Mouse (Mus musculus) lung, adult 2 months (tissue): ENCODE results near the gene Olfr1512.

Experiments used
- CTCF ChIP-seq: fragments of 200-500 bp; IDR thresholded peaks from 2 replicates; pipeline ENCODE4 v1.5.1; 2011; ENCODE audit warnings: mild to moderate bottlenecking, low read length, control low read depth; ENCODE audit not compliant: insufficient read depth
- POLR2A ChIP-seq: fragments of 200-500 bp; IDR thresholded peaks from 2 replicates; pipeline ENCODE4 v1.6.1; 2011; ENCODE audit warnings: low read depth, mild to moderate bottlenecking, control low read depth, low read length, borderline replicate concordance; ENCODE audit errors: extremely low read depth

DNA sequence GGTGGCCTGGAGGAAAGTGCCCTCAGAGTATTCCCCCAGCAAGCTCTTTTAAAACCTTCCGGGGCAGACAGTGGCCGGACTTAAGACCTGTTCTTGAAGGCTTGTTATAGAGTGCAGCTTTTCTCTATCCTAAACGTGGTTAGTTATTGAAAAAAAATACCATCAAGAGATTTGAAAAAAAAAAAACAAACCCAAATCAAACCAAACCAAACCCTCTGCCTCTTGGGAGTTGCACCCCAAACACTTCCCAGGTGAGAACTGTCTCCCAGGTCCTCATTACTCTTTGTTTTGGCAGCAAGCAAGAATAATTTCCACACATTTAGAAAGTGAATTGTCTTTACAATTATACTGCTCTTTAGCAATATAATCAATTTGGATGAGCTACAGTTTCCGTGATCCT lies 18.3 kb upstream of the Olfr1512 start, which contains the start of gene Olfr1511:
- TF ChIP-seq POLR2A (no peak), CTCF (no peak)
